Mouse (Mus musculus): ENCODE measurements at regions not wholly inside any gene's neighbourhood (a gene's known extent, or its start where the extent isn't known, plus 50 kb on each side); places are given as distances from the start of the nearest gene placed in this dataset.

GRCm38 (mm10) chr15:51070538-51070937 lies 2814.2 kb upstream of the Gm7489 start:
- no peaks in the 10 kb centered on the region; the same call in 1 of the 2 replicates for H3K4me1 ChIP-seq (ENCODE audit: control insufficient read depth, insufficient read depth, low read length)
- no peak overlapping the region for H3K27ac ChIP-seq (ENCODE audit: control insufficient read depth, insufficient read depth, low read depth, low read length, poor library complexity)
- H3K4me3 ChIP-seq (replicated peaks; ENCODE audit: control insufficient read depth, low read depth, low read length), result no peak overlapping the region
- TF ChIP-seq POLR2A (IDR thresholded peaks at IDR 0.05; ENCODE audit: borderline replicate concordance, control insufficient read depth, low read depth, low read length) (no peak), CTCF (IDR thresholded peaks at IDR 0.05; ENCODE audit: control insufficient read depth, insufficient read depth, low read length) (no peak)
- 85% methylated on average over 10 of the region's 10 CpGs for WGBS

GRCm38 (mm10) chr15:51071132-51071656 lies 2813.5 kb upstream of the Gm7489 start:
- WGBS, result 77% methylated on average over 10 of the region's 10 CpGs
- no peaks in the 10 kb centered on the region; the same call in 1 of the 2 replicates for H3K4me1 ChIP-seq (ENCODE audit: control insufficient read depth, insufficient read depth, low read length)
- H3K4me3 ChIP-seq (replicated peaks; ENCODE audit: control insufficient read depth, low read depth, low read length), result no peak overlapping the region
- no peak for TF ChIP-seq POLR2A (IDR thresholded peaks at IDR 0.05; ENCODE audit: borderline replicate concordance, control insufficient read depth, low read depth, low read length)
- no peak for TF ChIP-seq CTCF (IDR thresholded peaks at IDR 0.05; ENCODE audit: control insufficient read depth, insufficient read depth, low read length)
- no peak overlapping the region for H3K27ac ChIP-seq (ENCODE audit: control insufficient read depth, insufficient read depth, low read depth, low read length, poor library complexity)

GRCm38 (mm10) chr15:51073678-51074077 lies 2811.0 kb upstream of the Gm7489 start:
- H3K4me1 ChIP-seq (ENCODE audit: control insufficient read depth, insufficient read depth, low read length), result no peaks in the 10 kb centered on the region; the same call in 1 of the 2 replicates
- no peak for TF ChIP-seq CTCF (IDR thresholded peaks at IDR 0.05; ENCODE audit: control insufficient read depth, insufficient read depth, low read length)
- no peak for TF ChIP-seq POLR2A (IDR thresholded peaks at IDR 0.05; ENCODE audit: borderline replicate concordance, control insufficient read depth, low read depth, low read length)
- H3K4me3 ChIP-seq (replicated peaks; ENCODE audit: control insufficient read depth, low read depth, low read length), result no peak overlapping the region
- 5% methylated on average over 6 of the region's 6 CpGs for WGBS
- H3K27ac ChIP-seq (ENCODE audit: control insufficient read depth, insufficient read depth, low read depth, low read length, poor library complexity), result no peak overlapping the region

GRCm38 (mm10) chr15:51074196-51074595 lies 2810.5 kb upstream of the Gm7489 start:
- Histone ChIP-seq H3K4me1 (ENCODE audit: control insufficient read depth, insufficient read depth, low read length) (no peaks in the 10 kb centered on the region; the same call in 1 of the 2 replicates), H3K27ac (ENCODE audit: control insufficient read depth, insufficient read depth, low read depth, low read length, poor library complexity) (no peak overlapping the region), H3K4me3 (replicated peaks; ENCODE audit: control insufficient read depth, low read depth, low read length) (no peak overlapping the region)
- no peak for TF ChIP-seq POLR2A (IDR thresholded peaks at IDR 0.05; ENCODE audit: borderline replicate concordance, control insufficient read depth, low read depth, low read length)
- TF ChIP-seq CTCF (IDR thresholded peaks at IDR 0.05; ENCODE audit: control insufficient read depth, insufficient read depth, low read length), result no peak
- WGBS, result 10% methylated on average over 7 of the region's 7 CpGs

GRCm38 (mm10) chr15:51083677-51084322 lies 2800.9 kb upstream of the Gm7489 start:
- Histone ChIP-seq H3K4me1 (ENCODE audit: control insufficient read depth, insufficient read depth, low read length) (no peaks in the 10 kb centered on the region), H3K4me3 (replicated peaks; ENCODE audit: control insufficient read depth, low read depth, low read length) (no peak overlapping the region), H3K27ac (ENCODE audit: control insufficient read depth, insufficient read depth, low read depth, low read length, poor library complexity) (no peak overlapping the region)
- WGBS, result 14% methylated on average over 12 of the region's 12 CpGs
- TF ChIP-seq CTCF (IDR thresholded peaks at IDR 0.05; ENCODE audit: control insufficient read depth, insufficient read depth, low read length), result no peak
- TF ChIP-seq POLR2A (IDR thresholded peaks at IDR 0.05; ENCODE audit: borderline replicate concordance, control insufficient read depth, low read depth, low read length), result no peak

GRCm38 (mm10) chr15:51092936-51093335 lies 2791.8 kb upstream of the Gm7489 start:
- Histone ChIP-seq H3K27ac (ENCODE audit: control insufficient read depth, insufficient read depth, low read depth, low read length, poor library complexity) (no peak overlapping the region), H3K4me1 (ENCODE audit: control insufficient read depth, insufficient read depth, low read length) (no peaks in the 10 kb centered on the region), H3K4me3 (replicated peaks; ENCODE audit: control insufficient read depth, low read depth, low read length) (no peak overlapping the region)
- TF ChIP-seq CTCF (IDR thresholded peaks at IDR 0.05; ENCODE audit: control insufficient read depth, insufficient read depth, low read length), result no peak
- no peak for TF ChIP-seq POLR2A (IDR thresholded peaks at IDR 0.05; ENCODE audit: borderline replicate concordance, control insufficient read depth, low read depth, low read length)
- 85% methylated on average over 7 of the region's 7 CpGs for WGBS

- no peak overlapping the region for H3K4me3 ChIP-seq (replicated peaks; ENCODE audit: control insufficient read depth, low read depth, low read length)
- 80% methylated on average over 7 of the region's 7 CpGs for WGBS
- no peak overlapping the region for H3K27ac ChIP-seq (ENCODE audit: control insufficient read depth, insufficient read depth, low read depth, low read length, poor library complexity)
- H3K4me1 ChIP-seq (ENCODE audit: control insufficient read depth, insufficient read depth, low read length), result no peaks in the 10 kb centered on the region
- TF ChIP-seq POLR2A (IDR thresholded peaks at IDR 0.05; ENCODE audit: borderline replicate concordance, control insufficient read depth, low read depth, low read length), result no peak
- TF ChIP-seq CTCF (IDR thresholded peaks at IDR 0.05; ENCODE audit: control insufficient read depth, insufficient read depth, low read length), result no peak
Measured at GRCm38 (mm10) chr15:51103948-51104347, 2780.8 kb upstream of the Gm7489 start.

- TF ChIP-seq CTCF (IDR thresholded peaks at IDR 0.05; ENCODE audit: control insufficient read depth, insufficient read depth, low read length) (no peak), POLR2A (IDR thresholded peaks at IDR 0.05; ENCODE audit: borderline replicate concordance, control insufficient read depth, low read depth, low read length) (no peak)
Measured at GRCm38 (mm10) chr15:51104362-51104761, 2780.3 kb upstream of the Gm7489 start.

More at GRCm38 (mm10) chr15:51104362-51104761, 2780.3 kb upstream of the Gm7489 start:
- Histone ChIP-seq H3K4me1 (ENCODE audit: control insufficient read depth, insufficient read depth, low read length) (no peaks in the 10 kb centered on the region), H3K27ac (ENCODE audit: control insufficient read depth, insufficient read depth, low read depth, low read length, poor library complexity) (no peak overlapping the region), H3K4me3 (replicated peaks; ENCODE audit: control insufficient read depth, low read depth, low read length) (no peak overlapping the region)
- 79% methylated on average over 10 of the region's 10 CpGs for whole genome bisulfite sequencing

Data from bone marrow, adult 2 months (tissue).